Mouse (Mus musculus) layer of hippocampus, adult 9-11 months (tissue): Measurements from ENCODE around the gene Dock8.

Experiments
- DNase-seq: peaks from one replicate; pipeline ENCODE4 v3.0.0; 2022

Dock8 gene

GRCm38 (mm10) chr19:24999201-24999886 lies at the start of gene Dock8:
Gene Dock8, plus strand, starts transcription at chr19:24999534.
- DNase-seq = peak; percentile 75

- DNase-seq = no peak
These were observed 40.8 kb upstream of the Dock8 start for GRCm38 (mm10) chr19:24958531-24958930.

- peak; percentile 99 for DNase-seq
These were observed 38.0 kb upstream of the Dock8 start, which contains the start of gene Cbwd1 for GRCm38 (mm10) chr19:24961172-24961962. Gene Cbwd1, minus strand, starts transcription at chr19:24961610.

- no peak for DNase-seq
These were observed 33.1 kb upstream of the Dock8 start for GRCm38 (mm10) chr19:24966203-24966602.

- DNase-seq = no peak
These were observed 32.4 kb upstream of the Dock8 start for GRCm38 (mm10) chr19:24966941-24967340.

GRCm38 (mm10) chr19:24971307-24971706 lies 28.0 kb upstream of the Dock8 start:
- no peak for DNase-seq

- no peak for DNase-seq
These were observed 26.5 kb upstream of the Dock8 start for GRCm38 (mm10) chr19:24972701-24973390.

GRCm38 (mm10) chr19:24977991-24978390 lies 21.3 kb upstream of the Dock8 start:
- DNase-seq = no peak

GRCm38 (mm10) chr19:24978852-24979842 lies 20.2 kb upstream of the Dock8 start:
- DNase-seq = no peak

GRCm38 (mm10) chr19:24981294-24981693 lies 18.0 kb upstream of the Dock8 start:
- peak; percentile 67 for DNase-seq

- no peak for DNase-seq
These were observed 16.3 kb upstream of the Dock8 start for GRCm38 (mm10) chr19:24983050-24983449.

GRCm38 (mm10) chr19:24983857-24984498 lies 15.4 kb upstream of the Dock8 start:
- no peak for DNase-seq

GRCm38 (mm10) chr19:24985045-24985444 lies 14.3 kb upstream of the Dock8 start:
- DNase-seq = no peak

- no peak for DNase-seq
These were observed 12.0 kb upstream of the Dock8 start for GRCm38 (mm10) chr19:24987355-24987754.

- no peak for DNase-seq
These were observed 10.5 kb upstream of the Dock8 start for GRCm38 (mm10) chr19:24988831-24989230.

GRCm38 (mm10) chr19:24990138-24990822 lies 9.1 kb upstream of the Dock8 start:
- DNase-seq = no peak

GRCm38 (mm10) chr19:24993526-24993925 lies 5.8 kb upstream of the Dock8 start:
- DNase-seq = no peak

GRCm38 (mm10) chr19:24994900-24995299 lies 4.4 kb upstream of the Dock8 start:
- no peak for DNase-seq

GRCm38 (mm10) chr19:24996815-24997704 lies 2.3 kb upstream of the Dock8 start:
- DNase-seq = peak; percentile 46

GRCm38 (mm10) chr19:24998561-24998960 lies 773 bp upstream of the Dock8 start:
- no peak for DNase-seq
